Comparison of ENCODE assay signal across 7 mouse cellular contexts in genomic region chr7:127243870-127244657, GRCm38 (mm10). TPM values are rescaled to one million over a fixed set of nuclear protein-coding genes. Genes with fewer than 3 reads are reported as not detected.
A peak's percentile ranks its signal among the peaks of the same experiment; 100 is the strongest.
DNase-seq lines count a peak whose midpoint lies in the region; ATAC-seq lines count a peak whose summit lies in the region.

TSS of gene Zfp771 (plus strand) at chr7:127244274.

- H3K9ac ChIP-seq in limb, embryonic 11.5 days (ENCODE audit: low read length), result peak within 1 kb of the TSS; percentile 91
- H3K9ac ChIP-seq in midbrain, embryonic 14.5 days (replicated peaks; ENCODE audit: low read length), result peak within 1 kb of the TSS; percentile 96

- peak; percentile 93 for ATAC-seq in granulocyte monocyte progenitor cell, adult 5-6 weeks (replicated peaks; ENCODE audit: poor library complexity, severe bottlenecking)
- peak; percentile 93 for ATAC-seq in limb, embryonic 11.5 days (ENCODE audit: insufficient number of reproducible peaks, low FRiP score, low TSS enrichment, low read depth)
- peak; percentile 94 for ATAC-seq in midbrain, embryonic 14.5 days (ENCODE audit: low FRiP score, low TSS enrichment)

- H3K9me3 ChIP-seq in embryonic facial prominence, embryonic 10.5 days, result peaks cover 4% of the 10 kb centered on the region; the same call in 1 of the 2 replicates
- no peaks in the 10 kb centered on the region for H3K9me3 ChIP-seq in limb, embryonic 11.5 days (ENCODE audit: control insufficient read depth, low read length)
- H3K9me3 ChIP-seq in midbrain, embryonic 14.5 days (ENCODE audit: control insufficient read depth, low read length), result no peaks in the 10 kb centered on the region

- H3K27me3 ChIP-seq in embryonic facial prominence, embryonic 10.5 days (replicated peaks; ENCODE audit: low read depth, poor library complexity, severe bottlenecking), result no peaks in the 10 kb centered on the region
- H3K27me3 ChIP-seq in limb, embryonic 11.5 days (ENCODE audit: control insufficient read depth, insufficient read depth, low read length), result no peaks in the 10 kb centered on the region
- H3K27me3 ChIP-seq in midbrain, embryonic 14.5 days (ENCODE audit: control insufficient read depth, insufficient read depth, low read length), result no peaks in the 10 kb centered on the region

- H3K4me3 ChIP-seq in embryonic facial prominence, embryonic 10.5 days, result peak within 1 kb of the TSS; percentile 91
- H3K4me3 ChIP-seq in limb, embryonic 11.5 days (ENCODE audit: low read depth, low read length), result peak within 1 kb of the TSS; percentile 90
- peak within 1 kb of the TSS; percentile 84 for H3K4me3 ChIP-seq in midbrain, embryonic 14.5 days (replicated peaks; ENCODE audit: low read depth, low read length)

- H3K4me2 ChIP-seq in limb, embryonic 11.5 days (ENCODE audit: low read depth, severe bottlenecking), result peak within 1 kb of the TSS; percentile 71
- peak within 1 kb of the TSS; percentile 86 for H3K4me2 ChIP-seq in midbrain, embryonic 14.5 days (ENCODE audit: low read length)

- peaks cover 52% of the 10 kb centered on the region for H3K36me3 ChIP-seq in embryonic facial prominence, embryonic 10.5 days (replicated peaks)
- H3K36me3 ChIP-seq in limb, embryonic 11.5 days (ENCODE audit: control insufficient read depth, insufficient read depth, low read length), result 0 out of 2 replicates have a peak, but pooled peaks cover 3% of the 10 kb centered on the region
- peaks cover 16% of the 10 kb centered on the region for H3K36me3 ChIP-seq in midbrain, embryonic 14.5 days (ENCODE audit: control insufficient read depth, insufficient read depth, low read length)

- WGBS in embryonic facial prominence, embryonic 10.5 days, result 1% methylated on average over 56 of the region's 56 CpGs
- under 1% methylated on average over 55 of the region's 56 CpGs for WGBS in limb, embryonic 11.5 days
- under 1% methylated on average over 54 of the region's 56 CpGs for WGBS in midbrain, embryonic 14.5 days

- DNase-seq in adrenal gland, postnatal 10 days, result peak; percentile 98
- DNase-seq in embryonic facial prominence, embryonic 10.5 days (ENCODE audit: low spot score), result peak; percentile 97
- DNase-seq in kidney, adult 18-20 months, result peak; percentile 96
- peak; percentile 95 for DNase-seq in limb, embryonic 11.5 days (ENCODE audit: low spot score)
- DNase-seq in midbrain, embryonic 14.5 days, result peak; percentile 96
- DNase-seq in spleen, adult 18-20 months, result peak; percentile 92 to 96

- peaks cover 27% of the 10 kb centered on the region for H3K4me1 ChIP-seq in embryonic facial prominence, embryonic 10.5 days
- H3K4me1 ChIP-seq in limb, embryonic 11.5 days (ENCODE audit: control insufficient read depth, insufficient read depth, low read length), result peaks cover 9% of the 10 kb centered on the region; the same call in 1 of the 2 replicates
- H3K4me1 ChIP-seq in midbrain, embryonic 14.5 days (ENCODE audit: control insufficient read depth, insufficient read depth, low read length), result peaks cover 21% of the 10 kb centered on the region

- H3K27ac ChIP-seq in embryonic facial prominence, embryonic 10.5 days (replicated peaks), result peak within 1 kb of the TSS; percentile 96
- H3K27ac ChIP-seq in limb, embryonic 11.5 days (replicated peaks; ENCODE audit: low read depth, low read length), result peak within 1 kb of the TSS; percentile 87
- H3K27ac ChIP-seq in midbrain, embryonic 14.5 days (replicated peaks; ENCODE audit: low read depth, low read length), result peak within 1 kb of the TSS; percentile 82

RNA-seq across cellular contexts. Expression of gene Zfp771, which starts in this region (rescaled TPM):
- total RNA-seq in adrenal gland, postnatal 10 days (2021), result 10 to 100 TPM; 23.5 to 31.7 TPM
- polyA plus RNA-seq in embryonic facial prominence, embryonic 10.5 days (2016; fragmentation: Nextera tagmentation; extraction: Ambion mirVana), result 65.1 and 69.1 TPM in 2 replicates
- 4.9 and 7.8 TPM in 2 replicates for total RNA-seq in granulocyte monocyte progenitor cell, adult 5-6 weeks (2014; fragmentation: Nextera tagmentation)
- 5.9 and 10.6 TPM in 2 replicates for total RNA-seq in granulocyte monocyte progenitor cell, adult 5-6 weeks (2017)
- polyA plus RNA-seq in limb, embryonic 11.5 days (2014; fragmentation: Nextera tagmentation; extraction: Ambion mirVana), result 65.6 and 69.0 TPM in 2 replicates
- polyA plus RNA-seq in midbrain, embryonic 14.5 days (2014; fragmentation: Nextera tagmentation; extraction: Ambion mirVana), result 55.2 and 71.2 TPM in 2 replicates

Comparison
In these comparisons a context has a peak if more than half of its experiments do, and no peak if none do; other contexts are left out.
1. Peak in every context shown above with its lines: DNase-seq, ATAC-seq, H3K4me3 ChIP-seq and H3K27ac ChIP-seq.